Mouse (Mus musculus) gonadal fat pad, adult 2 months (tissue): ENCODE data around the gene Ankra2. TPM values are rescaled to one million over a fixed set of nuclear protein-coding genes. Genes with fewer than 3 reads are reported as not detected.

Experiments used
- DNase-seq: peaks from one replicate; pipeline ENCODE4 v3.0.0-alpha.2; 2012; ENCODE audit warnings: low read depth
- polyA plus RNA-seq: library from polyadenylated mRNA; depleted of rRNA; stranded (reverse); fragments of >200 nt; gene quantifications from 2 replicates; pipeline ENCODE4 v1.2.3, GENCODE M21; 2012; rRNA removed

Gene Ankra2
- polyA plus RNA-seq, 1 experiment, result 16.4 TPM

DNA sequence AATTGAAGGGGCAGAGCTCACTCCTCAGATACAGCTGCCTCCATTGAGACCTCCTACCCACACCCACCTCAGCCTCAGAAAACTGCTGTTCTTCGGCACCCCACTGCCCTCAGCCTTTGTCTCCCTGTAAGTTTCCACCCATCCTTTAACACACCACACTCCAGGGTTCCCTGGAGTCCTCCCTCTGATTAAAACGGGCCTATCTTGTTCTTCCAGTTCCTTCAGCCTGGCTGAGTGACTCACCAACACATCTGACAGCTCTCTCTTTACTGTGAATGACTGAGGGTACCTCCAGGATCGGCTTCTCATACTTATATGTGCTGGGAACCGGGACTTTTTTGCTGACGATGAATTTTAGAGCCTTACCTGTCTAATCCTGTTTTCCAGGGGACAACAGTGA lies 33.2 kb downstream of the Ankra2 start:
- no peak for DNase-seq

DNA sequence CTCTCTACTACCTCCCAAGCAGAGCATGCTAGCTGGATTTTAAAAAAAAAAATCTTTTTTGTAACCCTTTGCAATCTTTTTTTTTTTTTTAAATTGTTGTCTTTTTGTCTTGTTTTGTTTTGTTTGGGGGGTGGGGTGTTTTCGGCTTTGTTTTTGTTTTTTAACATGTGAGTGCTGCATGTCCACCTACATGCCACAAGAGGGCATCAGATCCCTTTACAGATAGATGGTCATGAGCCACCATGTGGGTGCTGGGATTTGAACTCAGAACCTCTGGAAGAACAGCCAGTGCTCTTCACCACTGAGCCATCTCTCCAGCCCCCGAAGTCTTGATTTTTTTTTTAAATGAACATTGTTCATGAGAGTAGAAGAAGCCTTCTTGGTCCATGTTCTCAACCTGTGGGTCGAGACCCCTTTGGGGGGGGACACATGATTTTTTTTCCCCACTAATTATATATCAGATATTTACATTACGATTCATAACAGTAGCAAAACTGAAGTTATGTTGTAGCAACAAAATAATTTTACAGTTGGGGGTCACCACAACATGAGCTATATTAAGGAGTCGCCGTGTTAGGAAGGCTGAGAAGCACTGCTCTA lies 35.1 kb downstream of the Ankra2 start:
- DNase-seq, result no peak

DNA sequence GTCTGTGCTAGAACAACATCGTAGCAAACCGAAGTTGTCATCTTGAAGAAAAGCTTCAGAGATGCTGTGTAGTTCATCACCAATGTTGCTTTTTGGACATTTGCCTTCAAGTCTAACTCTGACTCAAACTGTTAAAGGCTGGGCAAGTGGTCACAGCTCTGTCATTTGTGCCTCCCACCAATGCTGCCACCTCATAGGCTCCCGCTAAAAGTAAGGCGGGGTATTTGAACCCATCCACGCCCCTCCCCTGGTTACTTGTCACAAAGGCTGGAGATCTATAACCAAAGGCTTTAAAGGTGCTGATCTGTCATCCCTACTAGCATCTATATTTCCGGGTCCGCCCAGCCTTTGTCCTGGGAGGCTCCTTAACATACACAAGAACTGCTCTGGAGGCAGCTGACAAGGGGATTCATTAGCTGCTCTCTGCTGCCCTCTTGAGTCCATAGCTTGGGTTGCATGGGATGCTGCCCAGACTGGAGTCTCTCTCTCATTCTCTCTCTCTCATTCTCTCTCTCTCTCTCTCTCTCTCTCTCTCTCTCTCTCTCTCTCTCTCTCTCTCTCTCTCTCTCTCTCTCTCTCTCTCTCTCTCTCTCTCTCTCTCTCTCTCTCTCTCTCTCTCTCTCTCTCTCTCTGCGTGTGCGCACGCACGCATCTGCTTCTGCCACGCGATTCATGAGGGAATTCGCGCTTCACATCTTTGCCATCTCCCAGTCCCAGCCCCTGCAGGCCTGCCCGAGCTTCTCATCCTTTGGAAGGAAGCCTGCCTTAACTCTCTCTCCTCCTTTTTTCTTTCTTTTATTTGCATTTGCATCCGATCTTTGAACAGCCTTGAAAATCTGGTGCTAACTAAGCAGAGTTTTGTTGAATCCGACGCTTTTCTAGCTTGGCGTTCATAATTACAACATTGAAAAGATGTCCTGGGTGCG lies 36.2 kb downstream of the Ankra2 start:
- DNase-seq, result no peak

DNA sequence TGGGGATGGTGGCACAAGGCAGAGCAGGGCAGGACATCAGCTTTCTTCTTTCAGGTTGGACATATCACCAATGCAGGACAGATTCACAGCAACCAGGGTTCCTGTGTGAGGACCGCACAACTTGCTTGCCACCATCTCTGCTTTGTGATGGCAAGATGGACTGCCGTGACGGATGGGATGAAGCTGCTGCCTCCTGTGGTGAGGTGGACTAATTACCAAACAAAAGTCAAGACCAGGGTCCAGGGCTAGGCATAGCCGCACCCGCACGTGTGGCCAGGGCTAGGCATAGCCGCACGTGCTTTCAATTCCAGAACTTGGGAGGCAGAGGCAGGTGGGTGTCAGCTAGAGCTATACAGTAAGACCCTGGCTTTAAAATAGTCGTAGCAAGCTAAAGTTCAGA lies 42.4 kb downstream of the Ankra2 start:
- DNase-seq, result no peak

DNA sequence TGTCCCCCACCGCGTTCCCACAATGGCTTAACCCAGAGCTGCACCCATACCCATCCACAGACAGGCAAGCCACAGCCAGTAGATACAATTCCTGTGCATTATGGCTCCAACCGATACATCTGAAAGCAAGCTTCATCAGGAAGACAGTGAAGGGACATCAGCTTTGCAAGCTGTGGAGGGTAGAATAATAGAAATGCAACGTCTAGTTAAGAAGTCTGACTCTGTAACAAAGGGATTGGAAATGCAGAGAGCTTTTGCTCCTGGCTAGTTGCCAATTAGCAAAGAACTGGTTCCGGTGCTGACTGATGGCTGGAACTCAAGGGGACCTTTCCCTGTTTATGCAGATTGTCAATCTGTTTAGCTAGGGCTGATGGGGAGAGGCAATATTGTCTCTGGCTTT lies 43.5 kb downstream of the Ankra2 start:
- no peak for DNase-seq

DNA sequence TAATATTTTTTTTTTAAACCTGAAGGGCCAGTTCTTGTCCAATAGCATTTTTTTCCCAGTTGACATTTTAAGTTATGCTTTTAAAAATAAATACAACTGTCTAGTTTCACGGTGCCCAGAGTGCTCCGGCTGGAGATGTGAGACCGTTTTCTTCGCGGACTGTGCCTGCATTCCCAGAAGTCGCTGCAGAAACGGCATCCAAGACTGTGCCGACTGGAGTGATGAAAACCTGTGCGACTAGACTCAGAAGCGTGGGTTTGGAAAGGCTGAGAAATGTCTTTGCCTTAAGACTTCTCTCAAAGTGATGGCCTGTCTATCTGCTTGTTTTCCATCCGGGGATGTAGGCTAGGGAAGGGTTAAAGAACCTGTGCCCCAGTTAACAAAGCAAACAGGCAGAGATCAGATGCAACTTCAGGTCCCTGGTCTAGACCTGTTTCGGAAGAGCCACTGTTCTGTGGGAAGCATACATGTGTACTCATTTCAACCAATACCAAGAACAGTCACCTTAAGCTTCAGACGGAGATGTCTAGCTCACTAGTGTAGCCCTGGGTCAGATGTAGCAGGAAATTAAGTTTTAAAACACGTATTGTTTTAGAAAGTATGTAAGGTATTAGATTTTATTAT lies 44.1 kb downstream of the Ankra2 start:
- no peak for DNase-seq

DNA sequence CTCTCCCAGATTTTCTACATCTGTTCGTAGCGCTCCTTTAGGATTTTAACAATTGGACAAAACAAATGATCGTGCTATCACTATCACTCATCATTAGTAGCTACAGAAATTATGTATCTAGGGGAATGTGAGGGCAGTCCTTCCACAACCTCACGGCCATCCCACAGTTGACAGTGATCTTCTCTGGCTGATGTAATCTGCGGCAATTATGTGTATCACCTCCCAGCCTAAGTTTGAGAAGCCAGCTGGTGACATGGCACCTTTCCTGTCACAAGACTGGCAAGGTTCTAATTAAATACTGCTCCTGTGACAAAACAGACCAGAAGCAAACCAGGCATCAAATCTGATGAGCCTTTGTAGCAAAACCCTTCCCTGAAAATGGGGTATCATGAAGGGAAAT lies 45.1 kb downstream of the Ankra2 start:
- no peak for DNase-seq

DNA sequence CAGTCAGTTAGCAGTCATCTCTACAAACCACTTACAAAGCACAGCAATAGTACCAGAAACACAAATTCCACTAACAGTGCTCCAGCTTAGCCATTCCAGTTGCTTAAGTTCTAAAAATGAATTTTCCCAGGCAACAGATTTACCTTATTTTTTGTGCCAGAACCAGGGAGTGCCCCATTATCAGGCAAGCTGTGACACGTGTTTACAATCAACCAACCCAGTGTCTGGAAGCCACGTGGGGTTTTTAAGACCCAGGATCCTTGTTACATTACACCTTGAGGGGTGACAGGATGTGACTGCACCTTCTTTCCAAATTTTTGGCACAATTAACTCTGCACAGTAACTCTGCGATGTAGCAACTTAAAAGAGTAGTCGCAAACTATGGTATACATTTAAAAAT lies 45.9 kb downstream of the Ankra2 start:
- DNase-seq, result no peak

DNA sequence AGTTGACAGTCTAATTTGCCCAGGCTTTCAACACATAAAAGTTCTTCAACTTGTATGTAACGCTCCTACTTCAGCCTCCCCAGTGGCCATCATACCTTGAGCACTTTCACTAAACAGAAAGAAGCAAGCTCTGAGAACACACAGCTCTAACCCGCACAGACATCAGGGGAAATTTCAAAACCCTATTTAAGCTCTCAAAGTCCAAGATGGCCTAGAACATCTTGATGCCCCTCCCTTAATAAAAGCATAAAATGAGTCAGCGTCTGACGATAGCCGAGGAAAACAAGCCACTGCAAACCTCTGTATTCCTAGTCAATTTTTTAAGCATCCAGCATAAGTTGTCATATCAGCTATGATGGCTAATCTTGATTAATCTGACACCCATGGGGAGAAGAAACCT lies 48.7 kb downstream of the Ankra2 start:
- DNase-seq, result no peak

DNA sequence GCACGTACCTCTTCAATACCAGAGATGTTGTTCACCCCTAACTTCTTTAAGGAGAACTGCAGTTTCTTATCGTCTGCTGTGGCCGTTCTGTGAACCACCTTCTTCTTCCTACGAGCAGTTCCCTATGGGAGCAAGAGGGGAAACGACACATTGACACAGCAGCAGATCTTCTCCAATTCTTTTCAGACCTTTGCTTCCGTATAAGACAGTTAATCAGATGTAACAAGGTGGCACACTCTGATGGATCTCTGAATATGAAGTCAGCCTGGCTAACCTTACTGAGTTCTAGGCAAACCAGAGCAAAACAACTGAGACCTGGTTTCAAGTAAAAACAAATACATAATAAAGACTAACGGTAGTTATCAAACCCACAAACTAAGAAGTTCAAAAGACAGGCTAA lies 50.8 kb downstream of the Ankra2 start:
- no peak for DNase-seq

DNA sequence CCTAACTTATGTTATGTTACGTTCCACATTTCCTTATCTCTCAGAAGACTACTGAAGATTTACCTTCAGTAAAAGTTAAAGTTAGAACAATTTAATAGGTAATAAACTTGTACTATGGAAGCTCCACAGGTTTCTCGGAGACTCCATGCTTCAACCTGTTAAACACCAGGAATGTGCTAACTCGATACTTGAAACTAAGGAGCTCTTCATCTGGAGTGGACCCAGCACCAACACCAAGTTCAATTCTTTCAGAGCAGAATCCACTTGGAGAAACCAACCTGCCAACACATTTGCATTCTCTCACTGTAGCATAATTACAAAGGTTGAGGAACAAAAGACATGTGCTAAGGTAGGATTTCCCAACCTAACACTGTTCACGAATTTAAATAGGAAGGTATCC lies 52.2 kb downstream of the Ankra2 start:
- no peak for DNase-seq

DNA sequence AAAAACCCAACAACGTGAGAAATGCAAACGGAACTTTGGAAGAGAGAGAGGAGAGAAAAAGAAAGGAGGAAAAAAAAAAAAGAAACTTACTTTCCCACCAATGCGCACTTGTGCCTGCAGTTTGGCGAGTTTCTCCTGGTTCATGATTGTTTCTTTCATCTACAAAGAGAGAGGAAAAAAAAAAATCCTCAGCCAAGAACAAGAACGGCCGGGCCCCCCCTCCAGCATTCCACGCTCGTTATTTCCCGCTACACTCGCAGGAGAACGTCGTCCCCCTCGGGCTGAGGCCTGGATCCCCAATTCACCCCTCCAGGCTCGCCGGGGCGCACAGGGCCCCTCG lies 53.2 kb downstream of the Ankra2 start:
- DNase-seq, result no peak

DNA sequence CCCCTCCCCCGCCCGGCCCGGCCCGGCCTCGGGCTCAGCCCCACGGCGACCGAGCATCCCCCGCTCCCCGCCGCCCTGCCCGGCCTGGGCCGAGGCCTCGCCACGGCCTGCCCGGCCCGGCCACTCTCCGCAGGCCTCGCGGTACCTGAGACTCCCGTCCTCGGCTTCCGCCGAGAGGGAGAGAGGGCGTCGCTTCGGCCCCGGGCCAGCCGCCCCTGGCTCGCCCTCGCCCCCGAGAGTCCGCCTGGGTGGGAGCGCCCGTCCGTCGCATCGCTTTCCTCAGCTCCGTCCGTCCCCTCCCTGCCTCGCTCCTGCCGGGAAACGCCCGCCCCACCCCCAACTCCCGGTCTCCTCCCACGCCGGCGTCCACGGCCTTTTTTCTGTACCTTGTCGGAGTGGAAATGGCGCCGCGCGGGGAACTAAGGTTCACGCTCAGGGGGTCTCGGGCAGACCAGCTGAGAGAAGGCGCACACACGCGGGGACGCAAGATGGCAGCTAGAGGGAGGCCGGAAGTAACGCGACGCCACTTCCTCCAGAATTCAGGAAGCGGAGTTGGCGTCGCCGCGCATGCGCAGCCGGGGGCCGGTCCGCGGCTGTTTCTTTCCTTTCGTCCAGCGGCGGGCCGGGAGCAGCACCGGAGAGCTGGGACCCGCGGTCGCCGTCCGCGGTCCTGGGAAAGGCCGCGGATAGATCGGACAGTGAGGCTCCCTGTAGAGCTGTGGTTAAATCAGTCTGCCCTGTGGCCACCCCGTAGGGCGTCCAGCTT lies 53.8 kb downstream of the Ankra2 start, which contains the start of gene Btf3:
Gene Btf3 (minus strand): TSS at position 527 of the 766 bp plus-strand sequence.
- peak; percentile 28 for DNase-seq

DNA sequence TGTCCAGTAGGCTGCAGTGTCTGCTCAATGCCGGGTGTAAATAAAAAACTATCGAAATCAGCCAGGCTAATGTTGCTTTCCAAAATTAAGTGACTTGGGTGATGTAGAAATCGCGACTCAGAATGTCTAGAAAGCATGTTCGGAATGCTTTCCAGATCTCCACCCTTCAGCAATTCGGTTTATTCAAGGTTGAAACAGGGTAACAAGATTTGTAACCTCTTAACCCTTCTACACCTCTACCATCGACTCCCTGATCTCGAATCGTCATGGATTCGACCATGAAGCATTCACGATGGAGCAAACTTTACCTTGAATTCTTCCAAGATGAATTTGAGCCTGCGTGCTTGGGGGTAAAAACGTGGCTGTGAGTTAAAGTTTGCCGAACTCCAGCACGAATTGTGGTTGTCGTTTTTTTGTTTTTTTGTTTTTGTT lies 54.4 kb downstream of the Ankra2 start:
- no peak for DNase-seq

DNA sequence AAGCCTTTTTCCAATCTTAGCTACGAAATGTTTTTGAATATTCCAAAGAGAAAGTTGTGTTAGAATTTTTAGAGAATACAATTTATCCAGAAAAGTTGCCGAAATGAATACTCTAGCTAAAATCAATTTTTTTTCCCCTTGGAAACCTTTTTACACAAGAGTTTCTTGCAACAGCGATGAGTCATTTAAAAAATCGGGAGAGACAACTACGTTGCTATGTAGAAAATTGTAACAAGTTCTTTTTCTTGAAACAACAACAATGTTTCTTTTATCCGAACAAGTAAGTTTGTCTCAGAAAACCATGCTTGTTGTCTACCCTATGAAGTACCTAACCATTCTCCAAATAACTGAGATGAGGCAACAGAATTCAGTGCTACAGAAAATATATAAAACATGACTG lies 55.0 kb downstream of the Ankra2 start:
- DNase-seq, result no peak

Other genes starting within 250 kb of the Ankra2 start
- 25.7 and 27.8 TPM in 2 replicates for gene Arhgef28, start 56.6 kb upstream of the Ankra2 start, polyA plus RNA-seq
- gene Utp15, start within 50 bp of the Ankra2 start, polyA plus RNA-seq, result 6.5 and 7.9 TPM in 2 replicates
- 2.2 and 2.8 TPM in 2 replicates for gene Gm21976, start 16.8 kb downstream of the Ankra2 start, polyA plus RNA-seq
- gene Btf3, start 53.9 kb downstream of the Ankra2 start, polyA plus RNA-seq, result 149 and 207 TPM in 2 replicates
- gene Foxd1, start 91.2 kb downstream of the Ankra2 start, polyA plus RNA-seq, result 0.03 TPM in 1 of 2 replicates, not detected in the other
- gene Gm10320, start 228.9 kb downstream of the Ankra2 start, polyA plus RNA-seq, result 2.6 and 2.7 TPM in 2 replicates